Mouse (Mus musculus) olfactory bulb, adult 2 months (tissue): Measurements from ENCODE around the gene Wfdc10.

ENCODE experiments used
- CTCF ChIP-seq: fragments of 200-500 bp; IDR thresholded peaks from 2 replicates; pipeline ENCODE4 v1.5.1; 2012; ENCODE audit warnings: low read depth, mild to moderate bottlenecking, low read length, moderate library complexity; ENCODE audit not compliant: insufficient read depth
- POLR2A ChIP-seq: fragments of 200-500 bp; IDR thresholded peaks from 2 replicates; pipeline ENCODE4 v1.6.1; 2012; ENCODE audit warnings: mild to moderate bottlenecking, low read depth, low read length, moderate library complexity; ENCODE audit not compliant: insufficient read depth

DNA sequence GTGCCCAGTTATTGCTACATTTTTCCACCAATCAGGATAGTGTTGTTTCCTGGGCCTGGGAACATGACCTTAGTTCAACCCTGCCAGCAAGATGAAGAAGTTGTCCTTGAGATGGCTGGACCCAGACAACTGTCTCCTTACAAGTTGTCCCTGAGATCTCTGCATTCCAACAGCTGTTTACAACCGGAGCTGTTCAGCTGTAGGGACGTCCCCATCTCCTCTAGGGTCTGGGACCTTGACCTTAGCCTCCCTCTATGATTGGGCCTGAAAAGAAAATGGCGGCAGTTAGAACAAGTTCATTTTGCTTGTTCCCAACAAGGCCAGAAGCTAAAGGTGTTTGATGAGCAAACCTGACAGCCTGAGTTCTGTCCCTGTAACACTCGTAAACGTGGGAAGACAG, 36.8 kb upstream of the Wfdc10 start:
- TF ChIP-seq POLR2A (no peak), CTCF (no peak)
